Mouse (Mus musculus) embryonic facial prominence, embryonic 14.5 days (tissue): ENCODE measurements at regions not wholly inside any gene's neighbourhood (a gene's known extent, or its start where the extent isn't known, plus 50 kb on each side); places are given as distances from the start of the nearest gene placed in this dataset.
A peak's percentile ranks its signal among the peaks of the same experiment; 100 is the strongest.

Experiments used
- ATAC-seq: fragments of 200-750 bp; cut with Nextera tagmentation; 2 replicates; pipeline ENCODE4 v1.8.0; 2017; ENCODE audit warnings: low read depth, moderate number of reproducible peaks, moderate TSS enrichment
- DNase-seq: peaks from one replicate; pipeline ENCODE4 v3.0.0-alpha.2; 2015; ENCODE audit warnings: low spot score
- H3K27ac ChIP-seq: fragments of 300-500 bp; sonication (generic); replicated peaks from 2 replicates; pipeline ENCODE4 v1.5.1; 2014; ENCODE audit warnings: low read depth, mild to moderate bottlenecking, low read length, moderate library complexity
- H3K27me3 ChIP-seq: fragments of 300-500 bp; sonication (generic); replicated peaks from 2 replicates; pipeline ENCODE4 v1.6.1; 2014; ENCODE audit warnings: low read length; ENCODE audit not compliant: control insufficient read depth, insufficient read depth
- H3K36me3 ChIP-seq: fragments of 300-500 bp; sonication (generic); 2 replicates; pipeline ENCODE4 v1.6.1; 2014; ENCODE audit warnings: low read length, mixed read lengths; ENCODE audit not compliant: control insufficient read depth, insufficient read depth
- H3K4me1 ChIP-seq: fragments of 300-500 bp; sonication (generic); 2 replicates; pipeline ENCODE4 v1.6.1; 2014; ENCODE audit warnings: antibody characterized with exemption, low read length; ENCODE audit not compliant: control insufficient read depth, insufficient read depth
- H3K4me2 ChIP-seq: fragments of 300-500 bp; sonication (generic); 2 replicates; pipeline ENCODE4 v1.6.1; 2014; ENCODE audit warnings: low read depth, mild to moderate bottlenecking, low read length, moderate library complexity, mixed read lengths
- H3K4me3 ChIP-seq: fragments of 300-500 bp; sonication (generic); 2 replicates; pipeline ENCODE4 v1.5.1; 2014; ENCODE audit warnings: low read depth, mild to moderate bottlenecking, low read length
- H3K9ac ChIP-seq: fragments of 300-500 bp; sonication (generic); 2 replicates; pipeline ENCODE4 v1.6.1; 2014; ENCODE audit warnings: low read depth, mild to moderate bottlenecking, low read length, moderate library complexity, mixed read lengths
- H3K9me3 ChIP-seq: fragments of 300-500 bp; sonication (generic); 2 replicates; pipeline ENCODE4 v1.6.1; 2016; ENCODE audit warnings: low read length; ENCODE audit not compliant: control insufficient read depth
- WGBS: fragments of 180-500 bp; shearing (Covaris S2); extraction: QIAGEN DNeasy Blood & Tissue Kit; methylation state at CpG from one replicate; pipeline ENCODE4 v1.1.7; 2014; 5-methylcytosine and 5-hydroxymethylcytosine counted together

DNA sequence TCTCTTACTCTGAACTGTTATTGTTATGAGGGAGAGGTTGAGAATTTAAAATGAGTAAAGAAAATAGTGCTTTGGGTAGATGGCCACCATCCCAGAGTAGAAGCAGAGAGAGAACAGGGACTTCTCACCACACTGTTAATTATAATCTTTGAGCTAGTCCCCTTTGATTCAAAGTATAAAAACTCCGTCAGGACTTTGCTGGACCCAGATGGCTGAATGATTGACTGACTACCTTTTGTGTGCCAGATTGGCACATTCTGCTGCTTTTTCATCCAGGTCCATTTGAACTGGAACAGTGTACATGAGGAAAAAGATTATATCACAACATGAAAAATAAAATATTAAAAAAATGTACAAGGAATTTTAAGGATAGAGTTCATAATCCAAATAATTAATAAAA is 449.8 kb downstream of the Slitrk1 start:
- Histone ChIP-seq H3K27me3 (no peaks in the 10 kb centered on the region), H3K4me2 (no peak overlapping the region), H3K27ac (no peak overlapping the region), H3K9me3 (no peaks in the 10 kb centered on the region), H3K9ac (no peak overlapping the region), H3K4me1 (no peaks in the 10 kb centered on the region), H3K4me3 (no peak overlapping the region), H3K36me3 (no peaks in the 10 kb centered on the region)
- DNase-seq (no peak), ATAC-seq (no peak)
- 64% methylated on average over 1 of the region's 1 CpGs for WGBS

DNA sequence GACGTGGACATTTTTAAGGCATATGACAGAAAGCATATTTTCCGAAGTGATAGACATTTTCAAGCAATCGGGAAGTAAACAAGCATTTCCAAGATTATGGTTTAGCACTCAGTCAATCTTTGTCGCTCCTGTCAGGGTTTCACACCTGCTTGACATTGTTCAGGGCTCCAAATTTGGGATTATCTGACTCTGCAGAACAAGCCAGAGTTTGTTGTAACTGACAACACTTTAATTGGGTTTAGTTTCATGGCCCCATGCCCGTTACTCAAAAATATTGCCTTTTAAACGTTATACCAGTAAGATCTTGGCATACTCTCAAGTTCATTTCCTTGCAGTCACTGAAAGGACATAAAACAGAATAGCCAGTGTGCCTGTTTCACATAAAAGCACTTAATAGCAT is 454.6 kb downstream of the Slitrk1 start:
- H3K4me3 ChIP-seq: no peak overlapping the region
- 60% methylated on average over 6 of the region's 6 CpGs for WGBS
- DNase-seq (peak; percentile 38), ATAC-seq (no peak)
- no peaks in the 10 kb centered on the region for H3K36me3 ChIP-seq
- H3K27ac ChIP-seq: no peak overlapping the region
- H3K9ac ChIP-seq: no peak overlapping the region
- H3K9me3 ChIP-seq: no peaks in the 10 kb centered on the region
- no peaks in the 10 kb centered on the region for H3K27me3 ChIP-seq
- no peaks in the 10 kb centered on the region for H3K4me1 ChIP-seq
- no peak overlapping the region for H3K4me2 ChIP-seq

DNA sequence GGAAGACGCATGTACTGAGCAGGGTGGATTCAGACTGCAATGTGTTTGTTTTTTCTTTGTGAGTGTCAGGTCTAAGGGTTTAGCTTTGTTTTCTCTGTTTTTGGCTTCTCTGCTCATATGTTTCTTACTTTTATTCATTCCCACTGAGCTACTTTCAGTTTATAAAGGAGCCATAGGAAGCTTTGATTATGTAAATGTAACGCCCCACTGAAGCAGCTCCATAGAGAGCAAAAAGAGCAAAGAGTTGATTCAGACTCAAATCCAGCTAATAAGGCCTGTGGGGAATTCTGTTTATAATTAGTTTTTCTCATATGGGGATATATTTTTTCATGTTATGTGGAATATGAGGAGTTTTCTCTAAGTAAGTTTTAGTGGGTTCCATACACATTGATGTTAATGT is 476.9 kb downstream of the Slitrk1 start:
- no peak overlapping the region for H3K4me2 ChIP-seq
- H3K4me1 ChIP-seq: no peaks in the 10 kb centered on the region
- H3K9ac ChIP-seq: no peak overlapping the region
- no peaks in the 10 kb centered on the region for H3K9me3 ChIP-seq
- H3K27me3 ChIP-seq: no peaks in the 10 kb centered on the region
- H3K36me3 ChIP-seq: no peaks in the 10 kb centered on the region
- no peak overlapping the region for H3K27ac ChIP-seq
- DNase-seq: no peak
- ATAC-seq: no peak
- WGBS: 50% methylated on average over 2 of the region's 2 CpGs
- H3K4me3 ChIP-seq: no peak overlapping the region

DNA sequence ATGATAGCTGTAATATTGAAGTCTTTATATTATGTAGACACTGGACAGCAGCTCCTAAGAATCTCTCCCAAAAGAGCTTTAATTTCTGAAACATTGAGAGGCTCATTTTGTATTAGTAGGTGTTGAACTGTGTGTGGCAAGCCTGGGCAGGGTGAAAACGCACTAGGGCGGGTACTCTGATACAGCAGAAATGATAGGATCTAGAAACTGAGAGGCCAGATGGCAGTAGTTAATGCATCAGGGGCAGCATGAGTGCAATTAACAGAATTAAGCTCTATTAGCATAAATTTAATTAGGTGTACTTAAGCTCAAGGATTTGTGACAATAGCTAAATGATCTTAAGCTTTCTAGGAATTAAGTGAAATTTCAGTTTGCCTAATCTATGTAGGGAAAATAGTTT is 508.8 kb downstream of the Slitrk1 start:
- no peak for ATAC-seq
- Histone ChIP-seq H3K36me3 (no peaks in the 10 kb centered on the region), H3K4me2 (no peak overlapping the region), H3K27me3 (no peaks in the 10 kb centered on the region), H3K27ac (no peak overlapping the region), H3K4me3 (no peak overlapping the region), H3K4me1 (no peaks in the 10 kb centered on the region), H3K9me3 (no peaks in the 10 kb centered on the region), H3K9ac (no peak overlapping the region)
- 26% methylated on average over 2 of the region's 2 CpGs for WGBS
- DNase-seq: no peak

DNA sequence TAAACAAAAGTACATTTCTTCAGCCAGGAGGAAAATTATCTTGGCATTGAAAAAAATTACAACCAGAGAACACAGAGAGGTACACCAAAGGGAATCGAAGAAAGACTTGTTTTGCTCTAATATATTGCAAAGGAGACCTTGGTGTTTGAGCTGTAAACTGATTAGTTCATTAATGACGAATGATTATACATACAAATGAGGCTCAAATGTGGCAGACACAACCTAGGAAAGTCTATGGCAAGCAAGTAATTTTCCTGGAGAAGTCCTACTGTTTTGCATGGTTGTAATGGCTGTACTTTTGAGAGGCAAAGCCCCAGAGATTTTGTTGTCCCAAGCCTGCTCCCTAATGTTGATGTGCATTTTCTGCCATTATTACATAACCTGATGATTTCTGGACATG is 510.5 kb downstream of the Slitrk1 start:
- H3K4me2 ChIP-seq: no peak overlapping the region
- no peak overlapping the region for H3K9ac ChIP-seq
- DNase-seq (no peak), ATAC-seq (no peak)
- no peaks in the 10 kb centered on the region for H3K4me1 ChIP-seq
- no peak overlapping the region for H3K27ac ChIP-seq
- no peaks in the 10 kb centered on the region for H3K9me3 ChIP-seq
- no peak overlapping the region for H3K4me3 ChIP-seq
- H3K36me3 ChIP-seq: no peaks in the 10 kb centered on the region
- 84% methylated on average over 2 of the region's 2 CpGs for WGBS
- H3K27me3 ChIP-seq: no peaks in the 10 kb centered on the region
